Mouse (Mus musculus) heart, adult 2 months (tissue): ENCODE measurements around the gene 4930562C15Rik.

Experiments used
- CTCF ChIP-seq: fragments of 200-600 bp; IDR thresholded peaks from 2 replicates; pipeline ENCODE4 v1.8.1; 2022; ENCODE audit warnings: antibody characterized with exemption, mild to moderate bottlenecking, moderate library complexity
- EP300 ChIP-seq: fragments of 200-500 bp; IDR thresholded peaks from 2 replicates; pipeline ENCODE4 v1.6.1; 2011; ENCODE audit warnings: low read depth, low read length, control low read depth; ENCODE audit not compliant: insufficient read depth
- POLR2A ChIP-seq: fragments of 200-500 bp; IDR thresholded peaks from 2 replicates; pipeline ENCODE4 v1.6.1; 2011; ENCODE audit warnings: mild to moderate bottlenecking, low read depth, low read length, control low read depth; ENCODE audit not compliant: insufficient read depth

GRCm38 (mm10) chr16:4863742-4864141 is 28.5 kb downstream of the 4930562C15Rik start:
- TF ChIP-seq EP300 (no peak), POLR2A (no peak), CTCF (no peak)
